Mouse (Mus musculus) ES-Bruce4 (cell line): Measurements from ENCODE around the gene Rsph1.

Experiments
- CTCF ChIP-seq: IDR thresholded peaks from one replicate; pipeline ENCODE4 v1.8.1; 2011; ENCODE audit warnings: low read depth, low read length
- EP300 ChIP-seq: IDR thresholded peaks from 2 replicates; pipeline ENCODE4 v1.6.1; 2011; ENCODE audit warnings: low read depth, low read length; ENCODE audit not compliant: insufficient read depth
- POLR2A ChIP-seq: IDR thresholded peaks from one replicate; pipeline ENCODE4 v1.8.1; 2011; ENCODE audit warnings: low read length; ENCODE audit not compliant: insufficient read depth

DNA sequence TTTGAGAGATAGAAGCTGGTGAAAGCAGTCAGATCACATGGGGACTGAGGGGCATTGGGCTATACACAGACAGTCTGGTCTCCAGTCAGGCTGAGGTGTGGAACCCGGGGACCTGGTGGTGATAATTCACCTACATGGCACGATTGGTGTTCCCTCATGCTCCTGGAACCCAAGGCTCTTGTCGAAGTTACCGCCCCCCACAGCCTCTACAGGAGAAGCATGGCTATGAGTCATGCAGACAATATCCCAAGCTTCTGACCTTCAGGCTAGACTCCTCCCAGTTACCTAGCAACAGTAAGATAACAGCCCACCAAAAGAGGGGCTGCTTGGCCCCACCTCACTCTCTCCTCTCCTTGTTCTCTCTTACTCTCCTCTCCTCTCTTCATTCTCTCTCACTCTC lies 6.9 kb downstream of the Rsph1 start:
- TF ChIP-seq CTCF (no peak), EP300 (no peak), POLR2A (no peak)
